Mouse (Mus musculus) heart, embryonic 11.5 days (tissue): ENCODE results near the gene Wfdc5. TPM values are rescaled to one million over a fixed set of nuclear protein-coding genes. Genes with fewer than 3 reads are reported as not detected.

ENCODE experiments used
- ATAC-seq: fragments of 200-750 bp; cut with Nextera tagmentation; replicated peaks from 2 replicates; pipeline ENCODE4 v1.8.0; 2017; ENCODE audit warnings: moderate library complexity; ENCODE audit not compliant: insufficient number of reproducible peaks, low FRiP score, low TSS enrichment
- H3K27ac ChIP-seq: fragments of 300-500 bp; sonication (generic); 2 replicates; pipeline ENCODE4 v1.5.1; 2014; ENCODE audit warnings: mild to moderate bottlenecking, low read depth, low read length
- H3K27me3 ChIP-seq: fragments of 300-500 bp; sonication (generic); 2 replicates; pipeline ENCODE4 v1.6.1; 2014; ENCODE audit warnings: mild to moderate bottlenecking, low read length, mixed read lengths; ENCODE audit not compliant: control insufficient read depth, insufficient read depth
- H3K36me3 ChIP-seq: fragments of 300-500 bp; sonication (generic); 2 replicates; pipeline ENCODE4 v1.6.1; 2014; ENCODE audit warnings: mild to moderate bottlenecking, low read length, moderate library complexity, mixed read lengths; ENCODE audit not compliant: control insufficient read depth, insufficient read depth
- H3K4me1 ChIP-seq: fragments of 300-500 bp; sonication (generic); 2 replicates; pipeline ENCODE4 v1.6.1; 2014; ENCODE audit warnings: low read length; ENCODE audit not compliant: control insufficient read depth, insufficient read depth
- H3K4me2 ChIP-seq: fragments of 300-500 bp; sonication (generic); 2 replicates; pipeline ENCODE4 v1.6.1; 2014; ENCODE audit warnings: mild to moderate bottlenecking, moderate library complexity
- H3K4me3 ChIP-seq: fragments of 300-500 bp; sonication (generic); 2 replicates; pipeline ENCODE4 v1.5.1; 2014; ENCODE audit warnings: low read depth, low read length
- H3K9ac ChIP-seq: fragments of 300-500 bp; sonication (generic); 2 replicates; pipeline ENCODE4 v1.6.1; 2014; ENCODE audit warnings: mild to moderate bottlenecking, low read depth, low read length, moderate library complexity
- H3K9me3 ChIP-seq: fragments of 300-500 bp; sonication (generic); replicated peaks from 2 replicates; pipeline ENCODE4 v1.6.1; 2016; ENCODE audit warnings: low read length; ENCODE audit not compliant: control insufficient read depth
- whole genome bisulfite sequencing: fragments of 180-500 bp; shearing (Covaris S2); extraction: QIAGEN DNeasy Blood & Tissue Kit; methylation state at CpG from one replicate; pipeline ENCODE4 v1.1.7; 2014; ENCODE audit not compliant: insufficient replicate concordance; 5-methylcytosine and 5-hydroxymethylcytosine counted together
- polyA plus RNA-seq: library from polyadenylated mRNA; unstranded; fragments of >200 nt; fragmentation: Nextera tagmentation; extraction: Ambion mirVana; gene quantifications from 2 replicates; pipeline ENCODE4 v1.2.1, GENCODE M21; 2014

The Wfdc5 gene
- polyA plus RNA-seq, 1 experiment from 2014 or later: not detected

- WGBS: 76% methylated on average over 20 of the region's 20 CpGs
- H3K9ac ChIP-seq: no peak within 1 kb of the TSS
- no peak for ATAC-seq
- no peak within 1 kb of the TSS for H3K4me2 ChIP-seq
- H3K27ac ChIP-seq: no peak within 1 kb of the TSS
- H3K4me3 ChIP-seq: no peak within 1 kb of the TSS
- no peaks in the 10 kb centered on the region for H3K36me3 ChIP-seq
- no peaks in the 10 kb centered on the region for H3K4me1 ChIP-seq
- H3K27me3 ChIP-seq: no peaks in the 10 kb centered on the region
- H3K9me3 ChIP-seq: no peaks in the 10 kb centered on the region
Observed at GRCm38 (mm10) chr2:164199626-164200327, 17.2 kb upstream of the Wfdc5 start, which contains the start of gene Wfdc15a. Wfdc15a (minus strand) TSS chr2:164200130.

- no peak for ATAC-seq
- no peaks in the 10 kb centered on the region for H3K4me1 ChIP-seq
- H3K27me3 ChIP-seq: no peaks in the 10 kb centered on the region
- H3K36me3 ChIP-seq: no peaks in the 10 kb centered on the region
- H3K27ac ChIP-seq: no peak overlapping the region
- H3K4me3 ChIP-seq: no peak overlapping the region
- no peaks in the 10 kb centered on the region for H3K9me3 ChIP-seq
- WGBS: 80% methylated on average over 5 of the region's 5 CpGs
- H3K9ac ChIP-seq: no peak overlapping the region
- H3K4me2 ChIP-seq: no peak overlapping the region
Observed at GRCm38 (mm10) chr2:164196700-164196990, 14.1 kb upstream of the Wfdc5 start.

- Histone ChIP-seq H3K27ac (no peak overlapping the region), H3K9ac (no peak overlapping the region), H3K36me3 (no peaks in the 10 kb centered on the region), H3K4me3 (no peak overlapping the region), H3K4me2 (no peak overlapping the region), H3K9me3 (no peaks in the 10 kb centered on the region), H3K4me1 (no peaks in the 10 kb centered on the region), H3K27me3 (no peaks in the 10 kb centered on the region)
- ATAC-seq: no peak
- 77% methylated on average over 5 of the region's 5 CpGs for WGBS
Observed at GRCm38 (mm10) chr2:164195971-164196699, 13.6 kb upstream of the Wfdc5 start.

GRCm38 (mm10) chr2:164194959-164195630 is 12.6 kb upstream of the Wfdc5 start:
- Histone ChIP-seq H3K9me3 (no peaks in the 10 kb centered on the region), H3K27me3 (no peaks in the 10 kb centered on the region), H3K4me3 (no peak overlapping the region), H3K27ac (no peak overlapping the region), H3K4me2 (no peak overlapping the region), H3K9ac (no peak overlapping the region), H3K4me1 (no peaks in the 10 kb centered on the region), H3K36me3 (no peaks in the 10 kb centered on the region)
- WGBS: 71% methylated on average over 5 of the region's 5 CpGs
- ATAC-seq: no peak

GRCm38 (mm10) chr2:164192279-164192678 is 9.7 kb upstream of the Wfdc5 start:
- H3K27me3 ChIP-seq: no peaks in the 10 kb centered on the region; the same call in 1 of the 2 replicates
- H3K36me3 ChIP-seq: no peaks in the 10 kb centered on the region
- no peak for ATAC-seq
- H3K4me2 ChIP-seq: no peak overlapping the region
- no peaks in the 10 kb centered on the region for H3K9me3 ChIP-seq
- no peak overlapping the region for H3K4me3 ChIP-seq
- no peaks in the 10 kb centered on the region for H3K4me1 ChIP-seq
- H3K9ac ChIP-seq: no peak overlapping the region
- no peak overlapping the region for H3K27ac ChIP-seq

- WGBS: 77% methylated on average over 6 of the region's 6 CpGs
- H3K27ac ChIP-seq: no peak within 1 kb of the TSS
Observed at GRCm38 (mm10) chr2:164190576-164190975, 8.0 kb upstream of the Wfdc5 start, which contains the start of gene Wfdc12. Wfdc12 (minus strand) TSS chr2:164190608.

GRCm38 (mm10) chr2:164188722-164189121 is 6.2 kb upstream of the Wfdc5 start:
- no peak for ATAC-seq
- H3K9ac ChIP-seq: no peak overlapping the region
- H3K4me3 ChIP-seq: no peak overlapping the region
- H3K4me2 ChIP-seq: no peak overlapping the region
- H3K36me3 ChIP-seq: no peaks in the 10 kb centered on the region
- no peaks in the 10 kb centered on the region for H3K4me1 ChIP-seq
- H3K9me3 ChIP-seq: no peaks in the 10 kb centered on the region
- no peaks in the 10 kb centered on the region; the same call in 1 of the 2 replicates for H3K27me3 ChIP-seq
- whole genome bisulfite sequencing: 26% methylated on average over 5 of the region's 5 CpGs
- no peak overlapping the region for H3K27ac ChIP-seq

More at GRCm38 (mm10) chr2:164190576-164190975, 8.0 kb upstream of the Wfdc5 start, which contains the start of gene Wfdc12:
- no peak for ATAC-seq
- Histone ChIP-seq H3K9me3 (no peaks in the 10 kb centered on the region), H3K4me3 (no peak within 1 kb of the TSS), H3K36me3 (no peaks in the 10 kb centered on the region), H3K4me2 (no peak within 1 kb of the TSS), H3K4me1 (no peaks in the 10 kb centered on the region), H3K27me3 (no peaks in the 10 kb centered on the region; the same call in 1 of the 2 replicates), H3K9ac (no peak within 1 kb of the TSS)

- H3K9me3 ChIP-seq: no peaks in the 10 kb centered on the region
Observed at GRCm38 (mm10) chr2:164184145-164184719, 1.7 kb upstream of the Wfdc5 start.

More at GRCm38 (mm10) chr2:164184145-164184719, 1.7 kb upstream of the Wfdc5 start:
- 38% methylated on average over 9 of the region's 9 CpGs for WGBS
- H3K36me3 ChIP-seq: no peaks in the 10 kb centered on the region
- H3K27me3 ChIP-seq: peaks cover 2% of the 10 kb centered on the region; the same call in 1 of the 2 replicates
- H3K4me1 ChIP-seq: no peaks in the 10 kb centered on the region
- no peak overlapping the region for H3K9ac ChIP-seq
- H3K4me2 ChIP-seq: no peak overlapping the region
- no peak overlapping the region for H3K27ac ChIP-seq
- ATAC-seq: no peak
- H3K4me3 ChIP-seq: no peak overlapping the region
